Mouse (Mus musculus) megakaryocyte progenitor cell, adult 5-6 weeks (primary cell): ENCODE measurements around the gene Vill. TPM values are rescaled to one million over a fixed set of nuclear protein-coding genes. Genes with fewer than 3 reads are reported as not detected.

Source experiments
- ATAC-seq: replicated peaks from 2 replicates; pipeline ENCODE4 v1.8.0; 2016; ENCODE audit warnings: mild to moderate bottlenecking, moderate TSS enrichment, inconsistent platforms; ENCODE audit not compliant: poor library complexity
- total RNA-seq, 2 experiments: library from RNA; stranded (forward) in 1 of 2; stranded (reverse) in 1 of 2; fragments of 157-497, 149-512 nt in 1 of 2; fragments of 200-1000 nt in 1 of 2; gene quantifications; 2 replicates each; pipeline versions ENCODE4 v1.2.3 to v1.2.4; 2015 to 2017

Gene Vill
- total RNA-seq, 2 experiments from 2014 or later = 9.2 to 37.7 TPM

- peak; percentile 4; the same call in 1 of the 2 replicates for ATAC-seq
These were observed 23.1 kb downstream of the Vill start for GRCm38 (mm10) chr9:119075685-119076084.

- ATAC-seq = no peak
These were observed 27.6 kb downstream of the Vill start for GRCm38 (mm10) chr9:119080040-119080675.

GRCm38 (mm10) chr9:119082039-119082438 is 29.5 kb downstream of the Vill start:
- no peak for ATAC-seq

GRCm38 (mm10) chr9:119082656-119083430 is 30.3 kb downstream of the Vill start:
- no peak for ATAC-seq

- ATAC-seq = no peak
These were observed 31.4 kb downstream of the Vill start for GRCm38 (mm10) chr9:119083966-119084365.

GRCm38 (mm10) chr9:119086451-119086850 is 33.9 kb downstream of the Vill start:
- ATAC-seq = no peak

GRCm38 (mm10) chr9:119087309-119087708 is 34.7 kb downstream of the Vill start:
- ATAC-seq = no peak

GRCm38 (mm10) chr9:119088148-119088801 is 35.7 kb downstream of the Vill start:
- peak; percentile 88 for ATAC-seq

GRCm38 (mm10) chr9:119089437-119089836 is 36.9 kb downstream of the Vill start:
- no peak for ATAC-seq

- no peak for ATAC-seq
These were observed 37.9 kb downstream of the Vill start for GRCm38 (mm10) chr9:119090462-119090861.

- no peak for ATAC-seq
These were observed 39.2 kb downstream of the Vill start for GRCm38 (mm10) chr9:119091581-119092310.

- no peak for ATAC-seq
These were observed 40.2 kb downstream of the Vill start for GRCm38 (mm10) chr9:119092473-119093418.

- ATAC-seq = peak; percentile 49
These were observed 41.1 kb downstream of the Vill start, which contains the start of gene Plcd1 for GRCm38 (mm10) chr9:119093419-119094295. Gene Plcd1 (minus strand): TSS chr9:119093502.

GRCm38 (mm10) chr9:119094462-119095109 is 42.0 kb downstream of the Vill start:
- ATAC-seq = no peak

- ATAC-seq = no peak
These were observed 47.8 kb downstream of the Vill start for GRCm38 (mm10) chr9:119100177-119100898.

GRCm38 (mm10) chr9:119101992-119102782 is 49.6 kb downstream of the Vill start, which contains the start of gene Dlec1:
Gene Dlec1 (plus strand): TSS chr9:119102478.
- ATAC-seq = peak; percentile 93

GRCm38 (mm10) chr9:119102783-119103113 is 50.2 kb downstream of the Vill start:
- ATAC-seq = no peak
